Mouse (Mus musculus) forebrain, embryonic 12.5 days (tissue): ENCODE measurements around the gene 4933428G20Rik. TPM values are rescaled to one million over a fixed set of nuclear protein-coding genes. Genes with fewer than 3 reads are reported as not detected.

Experiments
- ATAC-seq: fragments of 200-750 bp; cut with Nextera tagmentation; 2 replicates; pipeline ENCODE4 v1.8.0; 2017; ENCODE audit warnings: moderate TSS enrichment; ENCODE audit not compliant: low FRiP score
- H3K27ac ChIP-seq: fragments of 300-500 bp; sonication (generic); 2 replicates; pipeline ENCODE4 v1.5.1; 2016; ENCODE audit warnings: mild to moderate bottlenecking
- H3K27me3 ChIP-seq: fragments of 300-500 bp; sonication (generic); 2 replicates; pipeline ENCODE4 v1.6.1; 2016; ENCODE audit warnings: mild to moderate bottlenecking
- H3K36me3 ChIP-seq: fragments of 300-500 bp; sonication (generic); replicated peaks from 2 replicates; pipeline ENCODE4 v1.6.1; 2016; ENCODE audit warnings: mild to moderate bottlenecking
- H3K4me1 ChIP-seq: fragments of 300-500 bp; sonication (generic); 2 replicates; pipeline ENCODE4 v1.6.1; 2016
- H3K4me2 ChIP-seq: fragments of 300-500 bp; sonication (generic); 2 replicates; pipeline ENCODE4 v1.6.1; 2016; ENCODE audit warnings: mild to moderate bottlenecking, moderate library complexity
- H3K4me3 ChIP-seq: fragments of 300-500 bp; sonication (generic); replicated peaks from 2 replicates; pipeline ENCODE4 v1.5.1; 2016; ENCODE audit warnings: mild to moderate bottlenecking
- H3K9ac ChIP-seq: fragments of 300-500 bp; sonication (generic); 2 replicates; pipeline ENCODE4 v1.6.1; 2016; ENCODE audit warnings: mild to moderate bottlenecking
- H3K9me3 ChIP-seq: fragments of 300-500 bp; sonication (generic); 2 replicates; pipeline ENCODE4 v1.6.1; 2016
- WGBS: fragments of 180-500 bp; shearing (Covaris S2); methylation state at CpG from one replicate; pipeline ENCODE4 v1.1.7; 2016; 5-methylcytosine and 5-hydroxymethylcytosine counted together
- polyA plus RNA-seq: library from polyadenylated mRNA; unstranded; fragments of >200 nt; fragmentation: Nextera tagmentation; extraction: Ambion mirVana; gene quantifications from 2 replicates; pipeline ENCODE4 v1.2.1, GENCODE M21; 2016

4933428G20Rik gene
- polyA plus RNA-seq, 1 experiment from 2014 or later, result 0.50 TPM

DNA sequence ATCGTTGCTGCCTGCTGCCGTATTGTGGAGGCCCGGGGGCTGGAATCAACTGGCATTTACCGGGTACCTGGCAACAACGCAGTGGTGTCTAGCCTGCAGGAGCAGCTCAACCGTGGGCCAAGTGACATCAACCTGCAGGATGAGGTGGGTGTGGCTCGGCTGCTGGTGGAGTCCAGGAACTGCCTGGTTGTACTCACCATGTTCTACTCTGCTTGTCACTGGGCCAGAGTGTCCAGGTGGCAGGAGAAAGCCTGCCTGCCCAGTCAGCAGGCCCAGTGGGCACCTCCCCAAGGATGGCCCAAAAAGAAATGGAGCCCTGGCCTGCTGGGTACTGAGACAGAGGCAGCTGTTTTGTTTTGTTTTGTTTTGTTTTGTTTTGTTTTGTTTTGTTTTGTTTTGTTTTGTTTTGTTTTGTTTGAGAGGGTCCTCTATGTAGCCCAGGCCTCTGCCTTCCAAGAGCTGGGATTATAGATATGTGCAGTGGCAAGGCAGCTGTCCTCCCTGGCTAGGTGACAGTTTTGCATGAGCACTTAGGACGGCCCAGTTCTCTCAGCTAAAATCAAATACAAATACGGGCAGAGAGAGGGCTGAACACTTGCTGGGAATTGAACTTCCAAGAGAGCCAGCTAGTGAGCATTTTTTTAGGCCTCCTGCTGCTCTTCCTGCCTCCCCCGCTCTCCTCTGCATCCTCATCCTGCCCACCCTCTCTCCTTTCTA lies 33.5 kb downstream of the 4933428G20Rik start:
- WGBS, result 78% methylated on average over 10 of the region's 10 CpGs
- no peak overlapping the region for H3K4me2 ChIP-seq
- H3K4me1 ChIP-seq, result peaks cover 7% of the 10 kb centered on the region; the same call in 1 of the 2 replicates
- no peak overlapping the region for H3K4me3 ChIP-seq
- H3K9me3 ChIP-seq, result no peaks in the 10 kb centered on the region
- no peak overlapping the region for H3K9ac ChIP-seq
- H3K27me3 ChIP-seq, result peaks cover 32% of the 10 kb centered on the region
- no peak overlapping the region for H3K27ac ChIP-seq
- peaks cover 47% of the 10 kb centered on the region for H3K36me3 ChIP-seq
- no peak for ATAC-seq

DNA sequence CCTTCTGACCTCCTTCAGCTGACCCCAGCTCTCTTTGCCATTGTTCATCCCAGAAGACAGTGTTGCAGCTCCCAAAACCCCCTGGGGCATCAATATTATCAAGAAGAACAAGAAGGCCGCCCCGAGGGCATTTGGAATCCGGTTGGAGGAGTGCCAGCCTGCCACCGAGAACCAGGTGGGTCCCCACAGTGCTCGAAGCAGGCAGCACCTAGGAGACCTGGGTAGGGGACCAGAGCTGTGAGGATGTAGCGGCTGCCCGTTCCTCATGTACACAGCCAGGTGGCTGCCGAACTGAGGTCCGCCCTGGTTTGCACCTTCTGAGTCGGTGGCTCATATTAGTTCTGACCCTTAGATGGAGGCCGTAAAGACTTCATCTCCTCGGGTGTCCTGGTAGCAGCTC lies 34.2 kb downstream of the 4933428G20Rik start:
- H3K4me3 ChIP-seq, result no peak overlapping the region
- H3K9me3 ChIP-seq, result no peaks in the 10 kb centered on the region
- peaks cover 39% of the 10 kb centered on the region for H3K27me3 ChIP-seq
- peaks cover 46% of the 10 kb centered on the region for H3K36me3 ChIP-seq
- no peak overlapping the region for H3K4me2 ChIP-seq
- peaks cover 7% of the 10 kb centered on the region; the same call in 1 of the 2 replicates for H3K4me1 ChIP-seq
- H3K27ac ChIP-seq, result no peak overlapping the region
- 94% methylated on average over 12 of the region's 12 CpGs for WGBS
- ATAC-seq, result no peak
- no peak overlapping the region for H3K9ac ChIP-seq

- Histone ChIP-seq H3K27ac (no peak overlapping the region), H3K36me3 (peaks cover 45% of the 10 kb centered on the region), H3K9ac (no peak overlapping the region), H3K9me3 (no peaks in the 10 kb centered on the region), H3K4me2 (no peak overlapping the region), H3K4me3 (no peak overlapping the region), H3K4me1 (peaks cover 7% of the 10 kb centered on the region; the same call in 1 of the 2 replicates), H3K27me3 (peaks cover 40% of the 10 kb centered on the region)
- WGBS, result 88% methylated on average over 4 of the region's 4 CpGs
- ATAC-seq, result no peak
Observed at GRCm38 (mm10) chr11:97463991-97464390, 36.1 kb downstream of the 4933428G20Rik start.

DNA sequence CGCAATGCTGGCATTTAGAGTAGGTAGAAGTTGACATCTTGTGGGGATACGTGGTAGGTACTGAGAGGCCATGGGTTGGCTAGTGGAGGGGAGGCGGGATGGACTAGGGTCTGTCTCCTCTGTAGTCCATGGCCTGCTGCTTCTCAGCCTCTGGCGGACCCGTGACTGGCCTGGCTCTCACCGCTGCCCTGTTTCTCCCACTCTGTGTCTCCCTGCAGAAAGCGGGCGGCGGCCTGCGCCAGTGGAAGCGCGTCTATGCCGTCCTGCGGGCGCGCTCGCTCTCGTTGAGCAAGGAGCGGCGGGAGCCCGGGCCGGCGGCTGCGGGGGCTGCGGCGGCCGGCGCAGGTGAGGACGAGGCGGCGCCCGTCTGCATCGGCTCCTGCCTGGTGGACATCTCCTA lies 37.0 kb downstream of the 4933428G20Rik start:
- no peak overlapping the region for H3K9ac ChIP-seq
- WGBS, result 34% methylated on average over 30 of the region's 33 CpGs
- ATAC-seq, result no peak
- no peaks in the 10 kb centered on the region for H3K9me3 ChIP-seq
- no peak overlapping the region for H3K27ac ChIP-seq
- no peak overlapping the region for H3K4me3 ChIP-seq
- peaks cover 45% of the 10 kb centered on the region for H3K36me3 ChIP-seq
- H3K4me1 ChIP-seq, result peaks cover 7% of the 10 kb centered on the region; the same call in 1 of the 2 replicates
- peaks cover 40% of the 10 kb centered on the region for H3K27me3 ChIP-seq
- H3K4me2 ChIP-seq, result no peak overlapping the region

DNA sequence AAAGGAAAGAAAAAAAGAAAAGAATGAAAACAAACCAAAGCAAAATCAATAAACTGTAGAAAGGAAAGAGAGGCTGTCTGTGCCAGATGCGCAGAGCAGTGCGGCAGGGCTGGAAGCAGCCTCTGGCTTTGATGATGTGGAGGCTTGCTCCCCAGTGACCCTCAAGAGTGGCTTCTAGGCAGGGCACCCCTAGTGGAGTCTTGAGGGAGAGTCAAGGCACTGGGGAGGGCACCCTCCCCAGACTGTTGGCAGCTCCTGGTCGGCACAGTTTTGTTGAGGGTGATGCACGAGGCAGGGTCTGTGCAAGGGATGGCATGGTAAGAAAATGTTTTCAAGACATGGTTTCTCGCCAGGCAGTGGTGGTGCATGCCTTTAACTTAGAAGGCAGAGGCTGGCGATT lies 37.6 kb downstream of the 4933428G20Rik start:
- H3K4me3 ChIP-seq, result no peak overlapping the region
- peaks cover 7% of the 10 kb centered on the region; the same call in 1 of the 2 replicates for H3K4me1 ChIP-seq
- H3K27ac ChIP-seq, result no peak overlapping the region
- no peak for ATAC-seq
- H3K4me2 ChIP-seq, result no peak overlapping the region
- no peaks in the 10 kb centered on the region for H3K9me3 ChIP-seq
- peaks cover 40% of the 10 kb centered on the region for H3K27me3 ChIP-seq
- 84% methylated on average over 6 of the region's 6 CpGs for WGBS
- peaks cover 48% of the 10 kb centered on the region for H3K36me3 ChIP-seq
- no peak overlapping the region for H3K9ac ChIP-seq

DNA sequence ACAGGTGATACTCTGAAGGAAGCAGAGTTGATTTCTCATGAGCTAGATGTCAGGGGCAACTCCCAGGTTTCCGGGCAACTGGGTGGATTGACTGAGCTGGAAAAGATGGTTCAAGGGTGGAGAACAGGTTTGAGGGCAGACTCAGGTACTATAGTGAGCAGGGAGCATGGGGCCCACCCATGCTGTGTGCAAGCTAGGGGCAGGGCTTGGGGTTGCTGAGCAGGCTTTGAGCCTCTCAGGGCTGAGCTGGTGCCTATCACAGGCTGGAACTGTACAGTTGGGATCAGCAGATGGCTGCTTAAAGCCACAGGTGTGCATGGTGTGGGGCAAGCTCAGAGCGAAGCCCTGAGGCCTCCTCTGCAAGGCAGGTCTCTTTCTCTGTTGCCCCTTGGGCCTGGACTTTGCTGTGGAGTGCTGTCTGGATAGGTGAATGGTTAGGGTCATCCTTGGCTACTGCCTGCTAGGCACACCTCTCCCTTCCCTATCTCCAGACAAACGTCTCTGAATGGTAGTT lies 38.8 kb downstream of the 4933428G20Rik start:
- H3K4me3 ChIP-seq, result no peak overlapping the region
- 92% methylated on average over 3 of the region's 3 CpGs for WGBS
- no peak overlapping the region for H3K4me2 ChIP-seq
- ATAC-seq, result no peak
- H3K36me3 ChIP-seq, result peaks cover 55% of the 10 kb centered on the region
- H3K4me1 ChIP-seq, result peaks cover 7% of the 10 kb centered on the region; the same call in 1 of the 2 replicates
- H3K27me3 ChIP-seq, result peaks cover 40% of the 10 kb centered on the region
- H3K9me3 ChIP-seq, result no peaks in the 10 kb centered on the region
- H3K9ac ChIP-seq, result no peak overlapping the region
- H3K27ac ChIP-seq, result no peak overlapping the region

GRCm38 (mm10) chr11:97457120-97457519 lies 43.0 kb downstream of the 4933428G20Rik start:
- Histone ChIP-seq H3K4me2 (no peak overlapping the region), H3K27me3 (peaks cover 11% of the 10 kb centered on the region), H3K36me3 (peaks cover 43% of the 10 kb centered on the region), H3K4me1 (0 out of 2 replicates have a peak, but pooled peaks cover 14% of the 10 kb centered on the region), H3K9me3 (no peaks in the 10 kb centered on the region), H3K4me3 (no peak overlapping the region), H3K9ac (no peak overlapping the region), H3K27ac (no peak overlapping the region)
- 75% methylated on average over 4 of the region's 4 CpGs for WGBS
- no peak for ATAC-seq

GRCm38 (mm10) chr11:97451625-97452024 lies 48.5 kb downstream of the 4933428G20Rik start:
- Histone ChIP-seq H3K4me1 (peaks cover 38% of the 10 kb centered on the region), H3K4me3 (no peak overlapping the region), H3K9ac (0 out of 2 replicates have a peak overlapping the region, but pooled peaks have one; percentile 25), H3K9me3 (no peaks in the 10 kb centered on the region), H3K27me3 (no peaks in the 10 kb centered on the region), H3K27ac (no peak overlapping the region), H3K36me3 (peaks cover 20% of the 10 kb centered on the region), H3K4me2 (no peak overlapping the region)
- no peak for ATAC-seq
- 93% methylated on average over 15 of the region's 15 CpGs for WGBS

- Histone ChIP-seq H3K36me3 (peaks cover 11% of the 10 kb centered on the region; the same call in 1 of the 2 replicates), H3K27ac (peak overlapping the region; percentile 75), H3K4me3 (peak overlapping the region; percentile 48), H3K9me3 (no peaks in the 10 kb centered on the region), H3K9ac (peak overlapping the region; percentile 66), H3K27me3 (no peaks in the 10 kb centered on the region), H3K4me2 (peak overlapping the region; percentile 71), H3K4me1 (peaks cover 38% of the 10 kb centered on the region)
- WGBS, result 33% methylated on average over 10 of the region's 10 CpGs
- peak; percentile 25; the same call in 1 of the 2 replicates for ATAC-seq
Observed at GRCm38 (mm10) chr11:97450305-97450922, 49.7 kb downstream of the 4933428G20Rik start.

DNA sequence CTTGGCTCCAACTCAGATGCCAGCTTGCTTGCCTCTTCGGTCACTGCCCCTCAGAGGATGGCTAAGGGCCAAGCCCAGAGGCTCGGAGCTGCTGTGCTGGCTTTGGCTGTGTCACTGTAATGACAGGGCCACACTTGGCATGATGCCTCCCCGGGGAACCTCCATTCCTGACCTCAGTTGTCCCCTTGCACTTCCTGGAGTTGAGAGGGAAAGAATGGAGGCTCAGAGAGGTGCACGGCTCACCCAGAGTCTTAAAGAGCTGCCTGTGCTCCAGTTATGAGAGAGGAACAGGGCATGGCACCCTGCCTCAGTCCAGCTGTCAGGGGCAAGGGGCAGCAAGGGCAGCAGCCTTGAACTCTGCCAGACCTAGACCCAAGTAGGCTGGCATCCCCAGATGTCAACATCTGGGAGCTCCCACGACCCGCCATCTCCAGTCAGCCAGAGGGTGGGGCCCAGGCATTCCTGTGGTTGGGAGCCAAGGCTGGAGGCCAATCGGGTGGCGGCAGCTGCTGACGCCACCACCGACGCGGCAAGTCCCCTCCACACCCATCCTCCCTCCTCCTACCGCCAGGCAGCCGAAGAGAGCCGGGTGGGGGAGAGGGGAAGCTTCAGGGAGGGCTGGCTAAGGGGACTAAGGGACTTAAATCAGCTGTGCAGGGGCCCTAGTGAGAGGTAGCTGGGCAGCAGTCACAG lies 50.4 kb downstream of the 4933428G20Rik start:
- Histone ChIP-seq H3K4me3 (peak overlapping the region; percentile 48), H3K9ac (peak overlapping the region; percentile 66), H3K27ac (peak overlapping the region; percentile 75), H3K4me1 (peaks cover 38% of the 10 kb centered on the region), H3K27me3 (no peaks in the 10 kb centered on the region), H3K36me3 (peaks cover 11% of the 10 kb centered on the region; the same call in 1 of the 2 replicates), H3K4me2 (peak overlapping the region; percentile 71), H3K9me3 (no peaks in the 10 kb centered on the region)
- peak; percentile 90 for ATAC-seq
- 15% methylated on average over 15 of the region's 15 CpGs for WGBS

DNA sequence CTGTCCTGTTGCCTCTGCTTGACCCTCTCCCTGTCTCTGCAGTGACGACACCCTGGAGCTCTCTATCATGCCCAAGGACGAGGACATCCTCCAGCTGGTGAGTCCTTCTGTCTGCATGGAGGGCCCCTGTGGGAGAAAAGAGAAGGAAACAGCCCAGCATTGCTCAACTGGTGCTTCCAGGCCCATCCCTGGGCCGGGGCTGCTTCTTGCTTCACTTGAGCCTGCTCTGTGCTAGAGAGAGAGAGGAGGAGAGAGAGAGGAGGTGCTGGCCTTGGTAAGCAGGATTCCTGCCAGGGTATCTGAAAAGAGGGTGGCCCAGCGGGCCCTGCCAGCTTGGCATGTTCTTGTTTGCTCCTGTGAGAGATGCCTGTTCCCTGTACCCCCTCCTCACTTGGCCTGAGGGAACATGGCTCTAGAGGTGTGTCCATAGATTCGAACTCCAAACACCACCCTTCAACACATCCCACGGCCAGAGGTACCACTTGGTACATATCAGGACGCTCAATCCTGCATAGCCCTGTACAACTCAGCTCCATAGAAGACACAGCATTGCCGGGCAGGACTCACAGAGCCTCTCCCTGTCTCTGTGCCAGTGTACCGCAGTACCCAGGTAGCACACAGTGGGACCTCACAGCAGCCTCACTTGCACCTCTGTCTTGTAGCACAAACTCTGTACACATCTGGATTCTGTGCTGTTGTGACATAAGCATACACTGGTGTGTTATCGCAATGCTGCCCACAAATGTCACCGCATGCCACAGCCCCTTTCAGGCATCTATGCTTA lies 51.3 kb downstream of the 4933428G20Rik start:
- WGBS, result 88% methylated on average over 11 of the region's 11 CpGs
- no peak for ATAC-seq
- Histone ChIP-seq H3K27me3 (peaks cover 5% of the 10 kb centered on the region; the same call in 1 of the 2 replicates), H3K4me2 (no peak overlapping the region), H3K36me3 (peaks cover 6% of the 10 kb centered on the region; the same call in 1 of the 2 replicates), H3K9ac (no peak overlapping the region), H3K4me1 (peaks cover 38% of the 10 kb centered on the region), H3K9me3 (no peaks in the 10 kb centered on the region), H3K4me3 (no peak overlapping the region), H3K27ac (no peak overlapping the region)
